Mouse (Mus musculus): Measurements from ENCODE around the gene Ulk1. TPM values are rescaled to one million over a fixed set of nuclear protein-coding genes. Genes with fewer than 3 reads are reported as not detected.
"Not testable (repeated sequence)": the region's sequence is repeated elsewhere in the genome, so short reads cannot be mapped to it uniquely, and the experiment has no call there.

Ulk1 gene
- not detected in 2 replicates for polyA plus RNA-seq (2012; ENCODE audit: insufficient read depth, insufficient read length, low replicate concordance, missing spikeins)

GRCm38 (mm10) chr5:110809667-110810325 lies at the start of gene Ulk1:
TSS of gene Ulk1 (minus strand) at chr5:110810097.
- whole genome bisulfite sequencing, result under 1% methylated on average over 80 of the region's 80 CpGs
- TF ChIP-seq POLR2A (IDR thresholded peaks at IDR 0.05; ENCODE audit: insufficient read depth, low read depth, low read length), result peak; percentile 99
- TF ChIP-seq CTCF (IDR thresholded peaks at IDR 0.05; ENCODE audit: insufficient read depth, low read depth, low read length), result no peak
- peak within 1 kb of the TSS; percentile 94 for H3K4me3 ChIP-seq (ENCODE audit: insufficient read depth, low read depth, low read length)
- no peak within 1 kb of the TSS; the same call in 1 of the 2 replicates for H3K27ac ChIP-seq (ENCODE audit: insufficient read depth, low read depth, low read length)
- peaks cover 23% of the 10 kb centered on the region for H3K4me1 ChIP-seq (ENCODE audit: control insufficient read depth, insufficient read depth, low read length)

DNA sequence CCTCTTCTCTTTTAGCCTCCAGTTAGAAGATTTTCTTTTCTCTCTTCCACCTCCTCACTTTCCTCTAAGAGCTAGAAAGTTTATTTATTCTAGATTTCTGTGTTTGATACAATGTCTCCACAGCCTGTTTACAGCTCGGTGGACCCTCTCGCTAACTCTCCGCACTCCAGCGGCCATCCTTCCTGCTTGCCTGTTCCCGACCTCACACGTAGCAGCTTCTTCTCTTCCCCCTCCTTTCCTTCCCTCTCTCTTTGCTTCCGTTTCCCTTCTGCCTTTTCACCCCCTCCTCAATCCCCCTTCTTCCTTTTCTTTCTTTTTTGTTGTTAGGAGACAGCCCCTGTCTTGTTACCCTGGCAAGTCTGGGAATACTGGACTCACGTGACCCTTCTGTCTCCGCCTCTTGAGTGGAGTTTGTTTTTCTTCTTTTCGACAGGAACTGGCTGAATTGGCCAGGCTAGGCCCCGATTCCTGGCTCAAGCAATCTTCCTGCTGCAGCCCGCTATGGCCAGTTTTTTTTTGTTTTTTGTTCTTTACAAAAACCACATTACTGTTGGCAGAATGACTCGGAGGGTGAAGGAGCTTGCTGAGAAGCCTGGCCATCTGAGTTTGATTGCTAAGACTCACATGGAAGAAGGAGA lies 49.2 kb upstream of the Ulk1 start:
- no peak for TF ChIP-seq POLR2A (IDR thresholded peaks at IDR 0.05; ENCODE audit: insufficient read depth, low read depth, low read length)
- TF ChIP-seq CTCF (IDR thresholded peaks at IDR 0.05; ENCODE audit: insufficient read depth, low read depth, low read length), result no peak
- Histone ChIP-seq H3K27ac (ENCODE audit: insufficient read depth, low read depth, low read length) (peak overlapping the region; percentile 64), H3K4me1 (ENCODE audit: control insufficient read depth, insufficient read depth, low read length) (no peaks in the 10 kb centered on the region), H3K4me3 (ENCODE audit: insufficient read depth, low read depth, low read length) (peak overlapping the region; percentile 35)
- 14% methylated on average over 13 of the region's 13 CpGs for WGBS

DNA sequence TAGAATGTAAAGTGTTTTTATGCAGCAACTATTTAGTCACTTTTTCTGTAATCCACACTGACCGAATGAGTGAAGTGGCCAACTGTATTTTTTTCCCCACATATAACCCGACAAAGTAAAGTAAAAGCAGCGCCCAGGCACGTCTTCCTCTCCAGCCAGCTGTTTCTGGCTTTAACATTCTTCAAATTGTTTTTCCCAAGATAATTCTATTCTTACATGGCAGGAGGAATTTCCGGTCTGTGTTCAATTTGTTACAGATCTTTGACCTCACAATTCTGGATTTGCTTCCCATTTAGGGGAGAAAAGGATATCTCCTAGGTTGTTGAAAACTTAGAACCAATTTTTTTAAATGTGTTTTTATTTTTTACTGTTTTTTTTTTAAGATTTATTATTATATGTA lies 47.2 kb upstream of the Ulk1 start:
- Histone ChIP-seq H3K4me1 (ENCODE audit: control insufficient read depth, insufficient read depth, low read length) (no peaks in the 10 kb centered on the region), H3K27ac (ENCODE audit: insufficient read depth, low read depth, low read length) (no peak overlapping the region), H3K4me3 (ENCODE audit: insufficient read depth, low read depth, low read length) (no peak overlapping the region)
- no peak for TF ChIP-seq POLR2A (IDR thresholded peaks at IDR 0.05; ENCODE audit: insufficient read depth, low read depth, low read length)
- no peak for TF ChIP-seq CTCF (IDR thresholded peaks at IDR 0.05; ENCODE audit: insufficient read depth, low read depth, low read length)
- 94% methylated on average over 5 of the region's 5 CpGs for WGBS

GRCm38 (mm10) chr5:110852990-110853389 lies 43.1 kb upstream of the Ulk1 start:
- Histone ChIP-seq H3K4me3 (ENCODE audit: insufficient read depth, low read depth, low read length) (no peak overlapping the region), H3K27ac (ENCODE audit: insufficient read depth, low read depth, low read length) (no peak overlapping the region), H3K4me1 (ENCODE audit: control insufficient read depth, insufficient read depth, low read length) (no peaks in the 10 kb centered on the region)
- 97% methylated on average over 1 of the region's 1 CpGs for WGBS
- no peak for TF ChIP-seq CTCF (IDR thresholded peaks at IDR 0.05; ENCODE audit: insufficient read depth, low read depth, low read length)
- no peak for TF ChIP-seq POLR2A (IDR thresholded peaks at IDR 0.05; ENCODE audit: insufficient read depth, low read depth, low read length)

GRCm38 (mm10) chr5:110841046-110841862 lies 31.4 kb upstream of the Ulk1 start:
- WGBS, result 95% methylated on average over 14 of the region's 14 CpGs
- Histone ChIP-seq H3K4me1 (ENCODE audit: control insufficient read depth, insufficient read depth, low read length) (peaks cover 2% of the 10 kb centered on the region; the same call in 1 of the 2 replicates), H3K27ac (ENCODE audit: insufficient read depth, low read depth, low read length) (no peak overlapping the region), H3K4me3 (ENCODE audit: insufficient read depth, low read depth, low read length) (no peak overlapping the region)
- TF ChIP-seq CTCF (IDR thresholded peaks at IDR 0.05; ENCODE audit: insufficient read depth, low read depth, low read length) (no peak), POLR2A (IDR thresholded peaks at IDR 0.05; ENCODE audit: insufficient read depth, low read depth, low read length) (no peak)

DNA sequence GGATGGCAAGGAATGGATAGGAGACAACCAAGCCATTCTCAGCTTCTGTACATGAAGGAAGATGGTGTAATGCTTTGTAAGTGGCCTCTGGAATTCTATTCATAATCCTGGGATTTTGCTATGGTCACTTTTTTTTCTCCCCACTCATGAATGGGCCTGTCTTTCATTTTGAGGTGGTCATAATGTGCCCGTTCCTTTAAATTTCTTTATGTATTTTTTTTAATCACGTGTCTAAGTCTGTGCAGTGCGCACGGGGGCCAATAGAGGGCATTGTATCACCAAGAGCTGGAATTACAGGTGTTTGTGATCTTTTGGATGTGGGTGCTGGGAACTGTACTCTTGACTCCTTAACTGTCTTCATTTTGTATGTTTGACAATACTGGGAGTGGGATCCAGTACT lies 30.6 kb upstream of the Ulk1 start:
- Histone ChIP-seq H3K4me1 (ENCODE audit: control insufficient read depth, insufficient read depth, low read length) (peaks cover 2% of the 10 kb centered on the region; the same call in 1 of the 2 replicates), H3K27ac (ENCODE audit: insufficient read depth, low read depth, low read length) (no peak overlapping the region)

GRCm38 (mm10) chr5:110839678-110840365 lies 29.9 kb upstream of the Ulk1 start, which contains the start of the genes Hscb and Chek2:
TSS of gene Hscb (minus strand) at chr5:110839777.
TSS of gene Chek2 (plus strand) at chr5:110839979.
- TF ChIP-seq POLR2A (IDR thresholded peaks at IDR 0.05; ENCODE audit: insufficient read depth, low read depth, low read length) (peak; percentile 56; the same call in 1 of the 2 replicates), CTCF (IDR thresholded peaks at IDR 0.05; ENCODE audit: insufficient read depth, low read depth, low read length) (peak; percentile 55; the same call in 1 of the 2 replicates)
- under 1% methylated on average over 41 of the region's 41 CpGs for WGBS
- Histone ChIP-seq H3K4me1 (ENCODE audit: control insufficient read depth, insufficient read depth, low read length) (peaks cover 2% of the 10 kb centered on the region; the same call in 1 of the 2 replicates), H3K27ac (ENCODE audit: insufficient read depth, low read depth, low read length) (peak within 1 kb of the TSS; percentile 77), H3K4me3 (ENCODE audit: insufficient read depth, low read depth, low read length) (peak within 1 kb of the TSS; percentile 93)

More for the DNA sequence above, 30.6 kb upstream of the Ulk1 start:
- no peak for TF ChIP-seq POLR2A (IDR thresholded peaks at IDR 0.05; ENCODE audit: insufficient read depth, low read depth, low read length)
- TF ChIP-seq CTCF (IDR thresholded peaks at IDR 0.05; ENCODE audit: insufficient read depth, low read depth, low read length), result no peak
- 7% methylated on average over 4 of the region's 4 CpGs for WGBS
- H3K4me3 ChIP-seq (ENCODE audit: insufficient read depth, low read depth, low read length), result no peak overlapping the region

DNA sequence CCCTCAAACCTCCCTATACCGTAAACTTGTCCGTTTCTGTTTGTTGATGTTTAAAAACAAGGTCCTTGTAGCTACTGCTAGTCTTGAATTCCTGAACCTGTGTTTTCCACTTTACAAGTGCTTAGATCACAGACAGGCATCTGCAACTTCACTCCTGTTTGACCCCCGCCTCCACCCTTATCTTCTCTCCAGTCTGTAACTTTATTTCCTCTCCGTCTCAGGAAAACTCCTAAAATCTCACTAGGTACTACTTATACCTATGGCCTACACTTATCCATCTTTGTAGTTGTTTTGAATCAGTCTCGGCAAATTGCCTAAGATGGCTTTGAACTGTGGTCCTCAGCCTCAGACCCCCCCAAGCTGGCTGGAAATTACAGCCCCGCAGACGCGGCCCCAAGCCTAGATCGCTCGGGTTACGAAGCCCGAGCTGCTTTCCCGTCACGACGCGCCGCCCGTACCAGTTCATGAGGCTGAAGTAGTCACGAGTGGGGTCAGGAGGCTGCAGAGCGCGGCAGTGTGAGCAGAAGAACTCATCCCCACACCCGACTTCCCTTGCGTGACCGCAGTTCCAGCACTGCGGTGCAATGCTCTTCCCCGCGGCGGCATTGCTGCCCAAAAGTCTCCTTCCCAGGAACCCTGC lies 29.3 kb upstream of the Ulk1 start:
- peak overlapping the region; percentile 93 for H3K4me3 ChIP-seq (ENCODE audit: insufficient read depth, low read depth, low read length)
- peak overlapping the region; percentile 77 for H3K27ac ChIP-seq (ENCODE audit: insufficient read depth, low read depth, low read length)
- peaks cover 2% of the 10 kb centered on the region; the same call in 1 of the 2 replicates for H3K4me1 ChIP-seq (ENCODE audit: control insufficient read depth, insufficient read depth, low read length)
- TF ChIP-seq CTCF (IDR thresholded peaks at IDR 0.05; ENCODE audit: insufficient read depth, low read depth, low read length) (no peak), POLR2A (IDR thresholded peaks at IDR 0.05; ENCODE audit: insufficient read depth, low read depth, low read length) (no peak)
- 9% methylated on average over 28 of the region's 28 CpGs for WGBS

DNA sequence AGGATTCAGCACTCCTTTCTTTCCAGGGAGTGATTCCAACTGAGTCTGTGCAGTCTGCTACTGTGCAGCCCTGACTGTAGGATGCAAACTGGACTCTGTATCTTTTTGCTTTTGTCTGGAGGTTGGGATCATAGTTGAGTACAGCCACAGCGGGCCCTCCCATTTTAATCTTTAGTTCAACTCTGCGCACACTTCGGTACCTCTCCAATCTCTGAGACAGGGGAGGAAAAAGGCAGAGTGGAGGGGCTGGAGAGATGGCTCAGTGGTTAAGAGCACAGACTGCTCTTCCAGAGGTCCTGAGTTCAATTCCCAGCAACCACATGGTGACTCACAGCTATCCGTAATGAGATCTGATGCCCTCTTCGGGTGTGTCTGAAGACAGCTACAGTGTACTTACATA lies 28.1 kb upstream of the Ulk1 start:
- not testable (repeated sequence) for H3K4me3 ChIP-seq (ENCODE audit: insufficient read depth, low read depth, low read length); H3K4me1 ChIP-seq (ENCODE audit: control insufficient read depth, insufficient read depth, low read length); H3K27ac ChIP-seq (ENCODE audit: insufficient read depth, low read depth, low read length)
- 94% methylated on average over 5 of the region's 5 CpGs for WGBS

All from olfactory bulb, adult 2 months (tissue).